Mouse (Mus musculus) natural killer cell, adult 2 months (primary cell): ENCODE results near the gene Hapln2.
A peak's percentile ranks its signal among the peaks of the same experiment; 100 is the strongest.

Experiments used
- DNase-seq, 2 experiments: peaks; one replicate each; pipeline ENCODE4 v3.0.0; 2022; ENCODE audit warnings: low spot score in 2 of 2

Hapln2 gene

GRCm38 (mm10) chr3:88027434-88028186 lies at the start of gene Hapln2:
Gene Hapln2 (minus strand): TSS chr3:88027583.
- DNase-seq = no peak

DNA sequence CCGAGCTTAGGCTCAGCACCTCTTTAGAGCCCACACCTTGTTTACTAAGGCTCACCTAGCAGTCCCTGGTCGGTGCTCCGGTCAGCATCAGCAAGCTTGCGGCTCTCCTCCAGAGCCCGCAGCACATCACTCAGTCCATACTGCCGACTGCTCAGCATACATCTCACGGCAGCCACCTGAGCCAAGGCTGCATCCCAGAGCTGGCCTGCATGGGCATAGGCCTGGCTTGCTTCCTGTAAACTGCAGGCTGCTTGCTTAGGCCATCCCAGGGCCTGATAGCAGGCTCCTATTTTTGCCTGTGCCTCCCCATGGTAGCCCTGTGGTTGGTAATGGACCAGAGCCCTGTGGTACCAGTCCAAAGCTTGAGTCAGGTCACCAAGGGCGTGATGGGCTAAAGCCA lies 47.4 kb upstream of the Hapln2 start:
- no peak for DNase-seq

GRCm38 (mm10) chr3:88074351-88074750 lies 47.0 kb upstream of the Hapln2 start:
- no peak for DNase-seq

DNA sequence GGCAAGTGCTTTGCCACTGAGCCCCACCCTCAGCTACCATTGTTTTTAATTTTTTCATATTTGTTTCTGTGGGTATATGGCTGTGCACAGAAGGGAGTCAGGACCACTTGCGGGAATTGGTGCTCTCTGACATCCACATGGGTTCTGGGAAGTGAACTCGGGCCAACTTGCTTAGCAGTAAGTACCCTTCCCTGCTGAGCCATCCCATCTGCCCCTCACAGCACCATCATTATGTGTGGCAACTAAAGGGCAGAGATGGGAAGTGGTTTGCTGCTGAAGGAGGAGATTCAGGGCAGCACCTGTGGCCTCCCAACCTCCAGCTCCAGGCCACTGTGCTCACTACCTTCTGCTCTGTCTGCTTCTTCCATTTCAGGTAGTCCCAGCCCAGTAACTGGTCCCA lies 46.2 kb upstream of the Hapln2 start:
- DNase-seq = no peak

GRCm38 (mm10) chr3:88071783-88072182 lies 44.4 kb upstream of the Hapln2 start:
- peak; percentile 71 to 82 for DNase-seq

- DNase-seq = no peak
These were observed 41.0 kb upstream of the Hapln2 start for GRCm38 (mm10) chr3:88068386-88068785.

- peak; percentile 80 to 83 for DNase-seq
These were observed 30.7 kb upstream of the Hapln2 start, which contains the start of gene Naxe for GRCm38 (mm10) chr3:88057902-88058696. Gene Naxe (minus strand): TSS chr3:88058495.

DNA sequence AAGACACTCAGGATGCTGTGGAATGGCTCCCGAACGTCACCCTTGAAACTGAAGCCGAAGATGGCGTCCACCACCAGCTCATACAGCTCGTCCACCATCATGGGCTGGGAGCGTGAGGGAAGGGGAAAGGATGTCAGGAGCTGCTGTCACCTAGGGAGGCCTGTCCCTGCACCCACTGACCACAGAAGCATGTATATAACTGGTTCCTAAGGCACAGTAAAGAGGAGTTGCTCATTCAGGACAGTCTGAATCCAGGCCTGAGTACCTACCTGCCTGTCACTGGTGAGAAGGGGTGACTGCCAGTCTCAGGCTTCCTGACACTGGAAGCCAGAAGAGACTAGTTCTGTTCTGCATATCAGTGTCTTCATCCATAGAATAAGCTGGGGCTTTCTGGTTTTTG lies 29.6 kb upstream of the Hapln2 start:
- no peak for DNase-seq

DNA sequence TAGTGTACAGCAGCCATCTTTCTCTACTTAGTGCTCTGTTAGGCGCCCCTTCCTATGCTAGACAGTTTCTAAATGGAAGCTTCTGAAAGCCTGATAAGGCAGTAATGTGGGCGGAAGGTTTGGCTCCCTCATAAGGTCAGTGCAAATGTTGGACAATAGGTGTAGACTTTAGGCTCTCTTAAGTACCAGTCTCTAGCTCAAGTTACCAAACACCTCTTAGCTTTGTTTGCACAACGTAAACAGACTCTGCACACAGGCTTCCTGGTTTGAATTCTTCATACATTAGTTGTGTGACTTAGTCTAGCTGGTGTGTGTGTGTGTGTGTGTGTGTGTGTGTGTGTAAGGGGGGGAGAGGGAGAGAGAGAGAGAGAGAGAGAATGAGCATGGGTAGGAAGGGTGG lies 22.1 kb upstream of the Hapln2 start:
- DNase-seq = no peak

- peak; percentile 80 to 86 for DNase-seq
These were observed 15.5 kb upstream of the Hapln2 start, which contains the start of gene Gpatch4 for GRCm38 (mm10) chr3:88042661-88043421. Gene Gpatch4 (plus strand): TSS chr3:88043108.

DNA sequence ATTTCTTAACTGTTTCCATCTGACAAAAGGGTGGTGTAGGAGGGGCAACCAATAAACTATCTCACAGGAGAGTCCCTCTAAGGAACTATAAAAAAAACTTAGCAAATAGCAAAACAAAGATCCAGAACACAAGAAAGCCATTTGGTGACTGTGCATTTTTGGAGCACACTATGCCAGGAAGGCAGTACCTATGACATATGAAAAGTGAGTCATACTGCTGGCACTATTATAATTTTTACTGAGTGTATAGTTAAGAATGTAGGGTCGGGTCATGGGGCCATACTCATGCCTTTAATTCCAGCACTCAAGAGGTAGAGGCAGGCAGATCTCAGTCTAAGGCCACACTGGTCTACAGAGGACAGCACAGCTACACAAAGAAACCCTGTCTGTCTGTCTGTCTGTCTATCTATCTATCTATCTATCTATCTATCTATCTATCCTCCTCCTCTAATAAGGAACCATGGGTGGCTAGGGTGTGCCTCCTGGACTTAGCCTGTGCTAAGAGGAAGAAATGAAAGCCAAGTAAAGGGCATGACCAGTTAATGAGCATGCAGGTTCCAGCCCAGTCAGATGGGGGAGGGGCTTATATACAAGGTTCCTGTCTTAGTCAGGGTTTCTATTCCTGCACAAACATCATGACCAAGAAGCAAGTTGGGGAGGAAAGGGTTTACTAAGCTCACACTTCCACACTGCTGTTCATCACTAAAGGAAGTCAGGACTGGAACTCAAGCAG lies 8.3 kb upstream of the Hapln2 start:
- no peak for DNase-seq

- no peak for DNase-seq
These were observed 6.1 kb upstream of the Hapln2 start for GRCm38 (mm10) chr3:88033506-88033905.

- DNase-seq = no peak
These were observed 3.4 kb upstream of the Hapln2 start for GRCm38 (mm10) chr3:88030608-88031395.

DNA sequence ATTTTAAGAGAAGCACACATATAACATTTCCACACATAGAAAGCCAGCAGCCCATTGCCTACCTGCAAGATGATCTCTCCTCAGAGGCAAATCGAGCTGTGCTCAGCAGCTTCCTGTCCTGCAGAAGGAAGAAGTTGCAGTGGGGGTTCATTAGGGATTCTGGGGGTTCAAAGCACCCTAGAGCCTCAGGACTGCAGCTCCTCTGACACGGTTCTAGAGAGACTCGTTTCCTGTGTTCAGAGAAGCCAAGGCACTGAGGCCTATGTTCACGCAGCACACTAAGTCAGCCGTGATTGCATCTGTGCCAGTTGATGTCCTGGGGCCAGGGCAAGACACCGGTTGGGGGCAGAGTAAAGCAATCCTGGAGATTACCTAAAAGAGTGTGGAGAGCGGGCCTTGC lies 560 bp downstream of the Hapln2 start:
- DNase-seq = no peak

DNA sequence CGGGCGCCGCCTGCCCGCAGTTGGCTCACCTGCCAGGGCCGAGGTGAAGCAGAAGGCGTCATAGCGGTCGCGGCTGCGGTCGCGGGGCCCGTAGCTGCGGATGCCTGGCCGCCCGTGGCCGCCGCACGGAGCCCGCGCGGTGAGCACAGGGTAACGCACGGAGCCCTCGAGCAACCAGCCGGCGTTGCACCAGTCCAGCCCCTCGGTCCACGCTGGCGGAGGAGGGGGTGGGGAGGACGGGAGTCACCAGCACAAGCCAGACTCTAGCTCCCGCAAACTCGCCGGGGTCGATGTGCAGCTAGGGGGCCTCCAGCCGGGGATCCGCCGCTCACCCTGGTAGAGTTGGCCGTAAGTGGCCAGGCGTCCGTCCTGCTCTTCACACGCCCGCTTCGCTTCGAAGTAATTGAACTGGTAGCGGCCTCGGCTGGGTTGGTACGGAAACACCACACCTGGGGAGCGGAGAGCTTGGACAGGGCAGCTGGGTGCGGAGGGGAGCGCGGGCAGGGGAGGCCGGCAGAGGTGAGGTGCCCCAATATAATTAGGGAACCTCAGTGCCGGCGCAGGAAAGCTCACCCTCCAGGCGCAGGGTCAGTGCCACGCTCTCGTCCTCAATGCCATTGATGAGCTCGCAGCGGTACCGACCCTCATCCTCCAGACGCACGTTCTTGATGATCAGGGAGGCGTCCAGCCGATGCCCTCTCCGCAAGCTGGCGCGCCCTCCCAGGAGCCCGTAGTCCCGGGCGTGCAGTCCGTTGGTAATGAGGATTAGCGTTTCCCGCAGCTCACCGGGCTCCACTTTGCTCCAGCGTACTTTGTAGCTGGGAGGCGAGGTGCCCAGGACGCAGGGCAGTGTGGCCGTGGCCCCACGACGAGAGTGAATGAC lies 4.0 kb downstream of the Hapln2 start:
- peak in 1 of 2 experiments; percentile 17 for DNase-seq

DNA sequence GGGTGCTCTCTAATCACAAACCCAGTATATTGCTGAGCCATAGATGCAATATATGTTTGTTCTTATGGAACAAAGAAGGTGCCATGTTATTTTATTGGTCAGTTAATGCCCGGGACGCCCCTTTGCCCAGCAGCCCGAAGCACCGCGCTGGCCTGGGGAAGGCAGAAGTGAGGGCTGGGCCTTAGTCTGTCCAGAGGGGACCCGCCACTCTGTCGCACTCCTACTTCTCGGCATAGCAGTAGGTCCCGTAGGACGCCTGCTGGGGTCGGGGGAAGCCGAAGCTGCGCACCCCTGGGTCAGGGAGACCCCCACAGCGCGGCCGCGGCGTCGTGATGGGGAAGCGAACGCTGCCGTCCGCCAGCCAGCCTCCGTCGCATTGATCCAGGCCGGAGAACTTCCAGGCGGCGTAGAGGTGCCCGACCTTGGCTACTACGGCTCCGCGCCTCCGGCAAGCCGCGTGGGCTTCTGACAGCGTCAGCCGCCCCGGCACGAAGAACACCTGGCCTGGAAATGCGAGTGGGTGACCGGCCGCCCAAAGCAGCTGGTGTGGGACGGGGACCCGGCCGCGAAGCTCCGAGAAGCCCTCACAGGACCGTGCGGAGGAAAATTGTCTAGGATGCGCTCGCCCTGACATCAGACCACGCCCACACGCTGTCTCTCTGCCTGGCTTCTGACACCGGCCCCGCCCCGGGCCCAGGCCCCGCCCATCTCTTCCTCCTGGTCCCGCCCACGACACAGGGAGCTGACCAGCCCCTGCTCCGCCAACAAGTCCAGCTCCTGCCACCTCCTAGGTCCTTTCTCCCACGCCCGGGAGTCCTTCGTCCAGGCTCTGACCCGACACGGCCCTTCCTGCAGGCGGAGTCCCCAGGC lies 4.8 kb downstream of the Hapln2 start:
- peak; percentile 64 to 70 for DNase-seq

- DNase-seq = peak in 1 of 2 experiments; percentile 54
These were observed 16.6 kb downstream of the Hapln2 start for GRCm38 (mm10) chr3:88010634-88011265.
